Mouse (Mus musculus): Measurements from ENCODE around the gene BC017158.

DNA sequence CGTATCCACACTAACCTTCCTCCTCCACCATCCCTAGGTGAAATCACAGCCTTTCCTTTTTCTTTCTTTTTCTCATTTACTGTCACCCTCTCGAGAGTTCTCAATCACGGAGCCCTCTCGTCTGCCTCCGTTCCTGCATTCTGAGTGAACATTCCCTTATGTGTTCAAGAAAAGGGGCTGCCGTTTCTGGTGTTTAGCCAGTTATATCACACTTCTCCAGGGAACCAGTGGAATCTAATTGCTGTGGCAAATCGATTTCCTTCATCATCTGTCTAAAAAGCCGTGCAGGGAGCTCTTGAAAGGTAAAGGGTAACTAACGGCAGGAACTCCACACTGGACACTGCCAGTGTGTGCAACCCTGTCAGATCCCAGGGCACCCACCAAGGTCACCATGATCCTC lies 33.0 kb upstream of the BC017158 start:
- TF ChIP-seq CTCF (IDR thresholded peaks at IDR 0.05; ENCODE audit: low read depth, low read length) (no peak), GATA1 (IDR thresholded peaks at IDR 0.05; ENCODE audit: borderline replicate concordance, low read length) (no peak), GATA2 (IDR thresholded peaks at IDR 0.05; ENCODE audit: borderline replicate concordance, low read depth, low read length) (no peak), TAL1 (conservative IDR thresholded peaks at IDR 0.05; ENCODE audit: low read depth, low read length) (no peak)
